Mouse (Mus musculus) heart, adult 2 months (tissue): ENCODE results near the gene Trnau1ap. TPM values are rescaled to one million over a fixed set of nuclear protein-coding genes. Genes with fewer than 3 reads are reported as not detected.

Experiments used
- DNase-seq, 2 experiments: peaks; one replicate each; pipeline ENCODE4 v3.0.0; 2021
- H3K27ac ChIP-seq: fragments of 200-600 bp; 2 replicates; pipeline ENCODE4 v1.8.1; 2022
- H3K27me3 ChIP-seq: fragments of 200-500 bp; 2 replicates; pipeline ENCODE4 v1.6.1; 2012; ENCODE audit warnings: mild to moderate bottlenecking, low read length, inconsistent platforms, mixed read lengths; ENCODE audit not compliant: control insufficient read depth, insufficient read depth
- H3K36me3 ChIP-seq: fragments of 200-500 bp; 2 replicates; pipeline ENCODE4 v1.6.1; 2012; ENCODE audit warnings: low read length, inconsistent platforms; ENCODE audit not compliant: control insufficient read depth, insufficient read depth
- H3K4me1 ChIP-seq: fragments of 200-500 bp; 2 replicates; pipeline ENCODE4 v1.6.1; 2011; ENCODE audit warnings: low read length; ENCODE audit not compliant: control insufficient read depth, insufficient read depth
- H3K4me3 ChIP-seq: fragments of 200-600 bp; 2 replicates; pipeline ENCODE4 v1.8.1; 2022
- H3K79me2 ChIP-seq: fragments of 200-500 bp; replicated peaks from 2 replicates; pipeline ENCODE4 v1.6.1; 2012; ENCODE audit warnings: mild to moderate bottlenecking, inconsistent platforms, low read length, moderate library complexity, mixed read lengths; ENCODE audit not compliant: control insufficient read depth, insufficient read depth
- H3K9ac ChIP-seq: fragments of 200-500 bp; 2 replicates; pipeline ENCODE4 v1.6.1; 2012; ENCODE audit warnings: low read depth, mild to moderate bottlenecking, control low read depth, inconsistent platforms, low read length, mixed read lengths
- CTCF ChIP-seq: fragments of 200-600 bp; IDR thresholded peaks from 2 replicates; pipeline ENCODE4 v1.8.1; 2022; ENCODE audit warnings: antibody characterized with exemption, mild to moderate bottlenecking, moderate library complexity
- EP300 ChIP-seq: fragments of 200-500 bp; IDR thresholded peaks from 2 replicates; pipeline ENCODE4 v1.6.1; 2011; ENCODE audit warnings: low read depth, low read length, control low read depth; ENCODE audit not compliant: insufficient read depth
- POLR2A ChIP-seq: fragments of 200-500 bp; IDR thresholded peaks from 2 replicates; pipeline ENCODE4 v1.6.1; 2011; ENCODE audit warnings: mild to moderate bottlenecking, low read depth, low read length, control low read depth; ENCODE audit not compliant: insufficient read depth
- WGBS: fragments of 180-500 bp; shearing (Covaris S2); methylation state at CpG from one replicate; pipeline ENCODE4 v1.1.7; 2018; 5-methylcytosine and 5-hydroxymethylcytosine counted together
- intact Hi-C: fragments of 180-260 bp; cut with DNase I; formaldehyde crosslinking; loops from one replicate; pipeline ENCODE4 v1.15.1; 2025
- polyA plus RNA-seq: library from polyadenylated mRNA; depleted of rRNA; stranded (reverse); fragments of >200 nt; gene quantifications from 2 replicates; pipeline ENCODE4 v1.2.3, GENCODE M21; 2012; rRNA removed
- total RNA-seq, 2 experiments: library from RNA; stranded (reverse); gene quantifications; 2 replicates each; pipeline ENCODE4 v1.2.3; 2021

The Trnau1ap gene
- total and polyA plus RNA-seq, 3 experiments = 14.9 to 24.6 (median 21.3) TPM

DNA sequence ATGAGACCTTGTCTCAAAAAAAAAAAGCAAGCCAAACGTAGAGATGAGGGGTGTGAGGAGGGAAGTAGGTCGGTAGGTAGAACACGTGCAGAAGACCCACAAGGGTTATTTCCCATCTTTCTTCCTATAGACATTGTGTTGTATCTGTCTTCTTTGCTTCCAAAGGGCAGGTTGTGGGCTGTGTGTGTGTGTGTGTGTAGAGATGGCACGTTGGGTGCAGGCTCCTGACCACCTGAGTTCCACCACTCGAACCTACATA, 67.1 kb downstream of the Trnau1ap start:
- no peaks in the 10 kb centered on the region for H3K79me2 ChIP-seq
- 74% methylated on average over 5 of the region's 5 CpGs for WGBS
- no peak for DNase-seq
- peaks cover 4% of the 10 kb centered on the region for H3K4me1 ChIP-seq
- no peaks in the 10 kb centered on the region for H3K27me3 ChIP-seq
- H3K9ac ChIP-seq = no peak overlapping the region
- intact Hi-C loops = no loop called here
- TF ChIP-seq CTCF = no peak
- no peak for TF ChIP-seq POLR2A
- TF ChIP-seq EP300 = no peak
- no peak overlapping the region for H3K4me3 ChIP-seq
- H3K27ac ChIP-seq = no peak overlapping the region
- peaks cover 6% of the 10 kb centered on the region; the same call in 1 of the 2 replicates for H3K36me3 ChIP-seq

Other genes starting within 250 kb of the Trnau1ap start
- under 1 TPM; 0.20 to 0.21 TPM for gene Oprd1, start 185.1 kb downstream of the Trnau1ap start, total RNA-seq
- 0.43 and 0.64 TPM in 2 replicates for gene Oprd1, start 185.1 kb downstream of the Trnau1ap start, polyA plus RNA-seq
- 10 to 100 TPM; 26.8 to 27.5 TPM for gene Ythdf2, start 117.2 kb downstream of the Trnau1ap start, total RNA-seq
- gene Ythdf2, start 117.2 kb downstream of the Trnau1ap start, polyA plus RNA-seq = 9.7 and 17.7 TPM in 2 replicates
- gene Gmeb1, start 67.9 kb downstream of the Trnau1ap start, total RNA-seq = 10 to 100 TPM in 1 of 2 experiments, 1 to 10 TPM in 1; 8.5 to 10.0 TPM
- gene Gmeb1, start 67.9 kb downstream of the Trnau1ap start, polyA plus RNA-seq = 7.7 and 9.5 TPM in 2 replicates
- gene Taf12, start 55.2 kb downstream of the Trnau1ap start, total RNA-seq = 10 to 100 TPM; 29.8 to 34.6 TPM
- gene Taf12, start 55.2 kb downstream of the Trnau1ap start, polyA plus RNA-seq = 16.1 and 25.1 TPM in 2 replicates
- 1 to 10 TPM in 1 of 2 experiments, under 1 TPM in 1; 0.73 to 1.1 TPM for gene Rab42, start 26.2 kb downstream of the Trnau1ap start, total RNA-seq
- 3.8 and 4.2 TPM in 2 replicates for gene Rab42, start 26.2 kb downstream of the Trnau1ap start, polyA plus RNA-seq
- gene Rcc1, start 24.1 kb upstream of the Trnau1ap start, total RNA-seq = 1 to 10 TPM; 6.6 to 7.5 TPM
- gene Rcc1, start 24.1 kb upstream of the Trnau1ap start, polyA plus RNA-seq = 5.1 and 5.2 TPM in 2 replicates
- 10 to 100 TPM; 22.3 to 22.4 TPM for gene Phactr4, start 93.0 kb upstream of the Trnau1ap start, total RNA-seq
- 8.7 and 10.1 TPM in 2 replicates for gene Phactr4, start 93.0 kb upstream of the Trnau1ap start, polyA plus RNA-seq
- gene Med18, start 134.4 kb upstream of the Trnau1ap start, total RNA-seq = 1 to 10 TPM; 3.5 to 4.5 TPM
- 2.1 and 2.2 TPM in 2 replicates for gene Med18, start 134.4 kb upstream of the Trnau1ap start, polyA plus RNA-seq
- gene Sesn2, start 181.0 kb upstream of the Trnau1ap start, total RNA-seq = 1 to 10 TPM; 2.5 to 3.3 TPM
- gene Sesn2, start 181.0 kb upstream of the Trnau1ap start, polyA plus RNA-seq = 3.4 and 4.3 TPM in 2 replicates
- 100 to 1,000 TPM; 287 to 299 TPM for gene Atpif1, start 204.1 kb upstream of the Trnau1ap start, total RNA-seq
- 146 and 164 TPM in 2 replicates for gene Atpif1, start 204.1 kb upstream of the Trnau1ap start, polyA plus RNA-seq
- gene Dnajc8, start 206.0 kb upstream of the Trnau1ap start, total RNA-seq = 10 to 100 TPM; 53.3 to 58.8 TPM
- gene Dnajc8, start 206.0 kb upstream of the Trnau1ap start, polyA plus RNA-seq = 29.1 and 40.0 TPM in 2 replicates
- 1 to 10 TPM; 1.7 to 1.8 TPM for gene Ptafr, start 234.5 kb upstream of the Trnau1ap start, total RNA-seq
- 3.1 and 4.4 TPM in 2 replicates for gene Ptafr, start 234.5 kb upstream of the Trnau1ap start, polyA plus RNA-seq